Mouse (Mus musculus) limb, embryonic 14.5 days (tissue): ENCODE measurements around the gene Pbp2. TPM values are rescaled to one million over a fixed set of nuclear protein-coding genes. Genes with fewer than 3 reads are reported as not detected.

Experiments
- ATAC-seq: fragments of 200-750 bp; cut with Nextera tagmentation; 2 replicates; pipeline ENCODE4 v1.8.0; 2017; ENCODE audit warnings: low read depth, moderate number of reproducible peaks, moderate TSS enrichment; ENCODE audit not compliant: low FRiP score
- DNase-seq: peaks from one replicate; pipeline ENCODE4 v3.0.0-alpha.2; 2015; ENCODE audit warnings: low spot score
- H3K27ac ChIP-seq: fragments of 300-500 bp; sonication (generic); replicated peaks from 2 replicates; pipeline ENCODE4 v1.5.1; 2014; ENCODE audit warnings: low read depth, mild to moderate bottlenecking, low read length, moderate library complexity, mixed read lengths
- H3K27me3 ChIP-seq: fragments of 300-500 bp; sonication (generic); 2 replicates; pipeline ENCODE4 v1.6.1; 2014; ENCODE audit warnings: low read length, mixed read lengths; ENCODE audit not compliant: control insufficient read depth, insufficient read depth
- H3K36me3 ChIP-seq: fragments of 300-500 bp; sonication (generic); 2 replicates; pipeline ENCODE4 v1.6.1; 2014; ENCODE audit warnings: mild to moderate bottlenecking, low read length, moderate library complexity, mixed read lengths; ENCODE audit not compliant: control insufficient read depth, insufficient read depth
- H3K4me1 ChIP-seq: fragments of 300-500 bp; sonication (generic); 2 replicates; pipeline ENCODE4 v1.6.1; 2014; ENCODE audit warnings: antibody characterized with exemption, low read length, mixed read lengths; ENCODE audit not compliant: control insufficient read depth, insufficient read depth
- H3K4me2 ChIP-seq: fragments of 300-500 bp; sonication (generic); replicated peaks from 2 replicates; pipeline ENCODE4 v1.6.1; 2014; ENCODE audit warnings: low read depth, mild to moderate bottlenecking, low read length, moderate library complexity; ENCODE audit not compliant: severe bottlenecking
- H3K4me3 ChIP-seq: fragments of 300-500 bp; sonication (generic); replicated peaks from 2 replicates; pipeline ENCODE4 v1.5.1; 2014; ENCODE audit warnings: low read length
- H3K9ac ChIP-seq: fragments of 300-500 bp; sonication (generic); 2 replicates; pipeline ENCODE4 v1.6.1; 2014; ENCODE audit warnings: mild to moderate bottlenecking, low read depth, low read length, moderate library complexity; ENCODE audit not compliant: severe bottlenecking
- H3K9me3 ChIP-seq: fragments of 300-500 bp; sonication (generic); 2 replicates; pipeline ENCODE4 v1.6.1; 2016; ENCODE audit warnings: low read length; ENCODE audit not compliant: control insufficient read depth
- POLR2A ChIP-seq: fragments of 200-500 bp; IDR thresholded peaks from 2 replicates; pipeline ENCODE4 v1.8.0; 2012; ENCODE audit warnings: inconsistent platforms, mild to moderate bottlenecking, moderate library complexity, borderline replicate concordance; ENCODE audit not compliant: insufficient read depth, insufficient read length; ENCODE audit errors: extremely low read depth
- WGBS: fragments of 180-500 bp; shearing (Covaris S2); extraction: QIAGEN DNeasy Blood & Tissue Kit; methylation state at CpG from one replicate; pipeline ENCODE4 v1.1.7; 2014; 5-methylcytosine and 5-hydroxymethylcytosine counted together
- polyA plus RNA-seq, 2 experiments: library from polyadenylated mRNA; depleted of rRNA in 1 of 2; stranded (reverse) in 1 of 2; unstranded in 1 of 2; fragments of >200 nt; fragmentation: Nextera tagmentation in 1 of 2; extraction: Ambion mirVana in 1 of 2; gene quantifications; 2 replicates each; pipeline versions ENCODE4 v1.2.1 to v1.2.3; 2012 to 2014

The Pbp2 gene
- polyA plus RNA-seq, 2 experiments, result 0.29 to 0.34 TPM

DNA sequence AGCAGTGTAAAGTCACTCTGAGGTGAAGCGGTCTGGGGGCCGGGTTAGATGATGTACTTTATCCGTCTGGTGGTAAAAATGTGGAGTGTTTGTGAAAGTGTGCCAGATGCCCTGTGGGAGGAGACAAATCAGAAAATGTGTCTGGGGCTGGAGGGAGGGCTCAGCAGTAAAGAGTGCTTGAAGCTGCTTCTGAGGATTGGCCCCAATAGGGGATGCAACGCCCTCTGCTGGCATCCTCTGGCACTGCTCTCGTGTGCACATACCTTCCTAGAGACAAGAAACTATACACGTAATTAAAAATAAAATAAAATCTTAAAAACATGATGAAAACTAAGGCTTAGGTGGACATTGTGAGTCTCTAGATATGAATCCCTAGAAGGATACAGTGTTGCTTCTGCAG lies 49.8 kb downstream of the Pbp2 start:
- DNase-seq, result no peak
- 80% methylated on average over 6 of the region's 6 CpGs for WGBS
- 0 out of 2 replicates have a peak, but pooled peaks cover 2% of the 10 kb centered on the region for H3K4me1 ChIP-seq
- H3K4me2 ChIP-seq, result no peak overlapping the region
- H3K27ac ChIP-seq, result no peak overlapping the region
- H3K36me3 ChIP-seq, result no peaks in the 10 kb centered on the region
- no peaks in the 10 kb centered on the region for H3K27me3 ChIP-seq
- peaks cover 3% of the 10 kb centered on the region; the same call in 1 of the 2 replicates for H3K9me3 ChIP-seq
- no peak for ATAC-seq
- no peak overlapping the region for H3K4me3 ChIP-seq
- TF ChIP-seq POLR2A, result no peak
- no peak overlapping the region for H3K9ac ChIP-seq

Other genes starting within 250 kb of the Pbp2 start
- gene Gprc5a, start 244.8 kb downstream of the Pbp2 start, polyA plus RNA-seq (2012; rRNA removed), result 2.7 and 2.8 TPM in 2 replicates
- 3.8 and 4.7 TPM in 2 replicates for gene Gprc5a, start 244.8 kb downstream of the Pbp2 start, polyA plus RNA-seq (2014; fragmentation: Nextera tagmentation; extraction: Ambion mirVana)
- gene Gprc5d, start 192.1 kb downstream of the Pbp2 start, polyA plus RNA-seq (2012; rRNA removed), result 0.10 and 0.23 TPM in 2 replicates
- 0.19 TPM in 1 of 2 replicates, not detected in the other for gene Gprc5d, start 192.1 kb downstream of the Pbp2 start, polyA plus RNA-seq (2014; fragmentation: Nextera tagmentation; extraction: Ambion mirVana)
- 26.2 and 31.6 TPM in 2 replicates for gene Fam234b, start 112.4 kb downstream of the Pbp2 start, polyA plus RNA-seq (2012; rRNA removed)
- gene Fam234b, start 112.4 kb downstream of the Pbp2 start, polyA plus RNA-seq (2014; fragmentation: Nextera tagmentation; extraction: Ambion mirVana), result 23.9 and 27.3 TPM in 2 replicates
- 16.6 and 23.2 TPM in 2 replicates for gene Hebp1, start 112.4 kb downstream of the Pbp2 start, polyA plus RNA-seq (2012; rRNA removed)
- gene Hebp1, start 112.4 kb downstream of the Pbp2 start, polyA plus RNA-seq (2014; fragmentation: Nextera tagmentation; extraction: Ambion mirVana), result 5.7 and 5.9 TPM in 2 replicates
- gene Gsg1, start 56.1 kb downstream of the Pbp2 start, polyA plus RNA-seq (2012; rRNA removed), result 1.4 and 1.6 TPM in 2 replicates
- 1.1 and 2.2 TPM in 2 replicates for gene Gsg1, start 56.1 kb downstream of the Pbp2 start, polyA plus RNA-seq (2014; fragmentation: Nextera tagmentation; extraction: Ambion mirVana)
- 366 and 528 TPM in 2 replicates for gene Emp1, start 52.1 kb upstream of the Pbp2 start, polyA plus RNA-seq (2012; rRNA removed)
- 91.7 and 98.9 TPM in 2 replicates for gene Emp1, start 52.1 kb upstream of the Pbp2 start, polyA plus RNA-seq (2014; fragmentation: Nextera tagmentation; extraction: Ambion mirVana)